Mouse (Mus musculus) layer of hippocampus, postnatal 10 days (tissue): ENCODE measurements at regions not wholly inside any gene's neighbourhood (a gene's known extent, or its start where the extent isn't known, plus 50 kb on each side); places are given as distances from the start of the nearest gene placed in this dataset.
A peak's percentile ranks its signal among the peaks of the same experiment; 100 is the strongest.
"Not testable (repeated sequence)": the region's sequence is repeated elsewhere in the genome, so short reads cannot be mapped to it uniquely, and the experiment has no call there.

Experiments used
- DNase-seq, 2 experiments: peaks; one replicate each; pipeline ENCODE4 v3.0.0; 2021; ENCODE audit warnings: low spot score in 2 of 2

DNA sequence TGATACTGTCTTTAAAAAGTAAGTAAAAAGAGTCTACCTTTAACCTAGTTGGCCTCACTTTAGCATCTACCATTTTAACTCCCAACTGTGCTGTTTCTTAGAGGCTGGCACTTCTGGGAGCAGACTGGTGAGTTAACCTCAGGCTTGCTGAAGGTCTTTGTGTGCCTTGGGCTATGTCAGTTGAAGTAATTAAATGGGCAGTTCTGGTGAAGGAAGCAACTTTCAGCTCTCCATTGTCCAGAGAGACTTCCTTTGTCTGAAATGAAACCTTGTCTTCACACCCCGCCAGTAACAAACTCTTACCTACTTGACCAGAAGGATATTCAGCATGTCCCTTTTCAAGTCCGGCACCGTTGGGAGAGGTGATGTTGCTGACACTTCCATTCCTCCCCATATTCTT is 55.5 kb downstream of the Zfp281 start:
- no peak for DNase-seq

DNA sequence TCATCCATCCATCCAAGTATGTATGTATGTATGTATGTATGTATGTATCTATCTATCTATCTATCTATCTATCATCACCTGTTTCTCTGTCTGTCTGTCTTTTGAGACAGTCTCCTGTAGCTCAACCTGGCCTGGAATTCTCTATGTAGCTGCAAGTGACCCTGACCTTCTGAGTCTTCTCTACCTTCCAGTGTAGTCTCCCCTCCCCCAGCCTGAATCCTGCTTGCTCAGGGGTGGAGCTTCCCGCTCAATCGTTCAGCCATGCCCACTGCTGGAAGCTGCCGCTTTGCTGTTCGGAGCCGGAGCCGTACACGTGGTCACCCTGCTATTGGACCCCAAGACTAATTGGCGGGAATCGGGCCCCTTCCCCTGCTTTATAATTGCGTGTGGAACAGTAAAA is 57.6 kb downstream of the Zfp281 start:
- DNase-seq: not testable (repeated sequence)

DNA sequence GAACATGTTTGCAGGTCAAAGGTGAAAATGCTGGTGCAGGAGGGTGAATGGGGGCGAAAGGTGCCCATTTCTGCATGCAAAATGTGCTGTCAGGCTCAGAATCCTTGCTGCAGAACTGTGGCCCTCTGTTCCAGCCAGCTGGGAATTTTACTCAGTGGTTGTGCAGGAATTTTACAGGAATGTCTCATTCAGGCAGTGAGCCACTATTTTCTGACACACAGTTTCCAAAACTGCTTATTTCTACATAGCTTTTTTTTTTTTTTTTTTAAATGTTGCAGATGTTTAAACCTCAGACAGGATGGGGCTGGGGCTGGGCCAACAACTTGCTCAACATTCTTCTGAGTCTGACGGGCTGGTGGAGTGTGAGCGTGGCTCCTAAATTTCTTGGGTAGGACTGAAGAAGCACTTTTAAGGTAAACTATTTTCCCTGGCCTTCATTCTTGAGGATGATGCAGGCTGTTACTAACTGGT is 58.4 kb downstream of the Zfp281 start:
- no peak for DNase-seq

DNA sequence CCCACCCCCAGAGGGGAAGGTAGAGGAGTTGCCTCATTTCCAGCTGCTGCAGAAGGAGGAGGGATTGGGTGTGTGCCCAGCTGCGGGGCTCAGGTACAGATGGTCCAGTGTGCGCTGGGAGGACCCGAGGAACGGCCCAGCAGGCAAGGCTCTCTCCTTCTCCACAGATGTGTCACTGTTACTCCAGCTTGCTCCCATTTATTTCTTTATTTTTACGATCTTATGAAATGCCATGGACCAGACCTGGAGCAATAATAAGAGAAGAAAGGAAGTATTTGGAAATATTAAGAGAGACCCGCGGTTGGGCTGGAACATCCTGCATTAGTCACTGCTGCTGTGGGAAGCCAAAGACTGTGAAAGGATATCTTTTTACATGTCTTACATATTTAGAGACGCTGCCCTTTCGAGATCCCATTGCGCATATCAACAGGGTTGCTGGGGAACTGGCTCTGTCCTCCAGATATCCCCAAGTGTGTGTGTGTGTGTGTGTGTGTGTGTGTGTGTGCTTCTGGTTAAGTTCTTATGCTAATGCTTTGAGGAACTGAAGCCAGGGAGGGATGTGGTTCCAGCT is 58.9 kb downstream of the Zfp281 start:
- DNase-seq: no peak

DNA sequence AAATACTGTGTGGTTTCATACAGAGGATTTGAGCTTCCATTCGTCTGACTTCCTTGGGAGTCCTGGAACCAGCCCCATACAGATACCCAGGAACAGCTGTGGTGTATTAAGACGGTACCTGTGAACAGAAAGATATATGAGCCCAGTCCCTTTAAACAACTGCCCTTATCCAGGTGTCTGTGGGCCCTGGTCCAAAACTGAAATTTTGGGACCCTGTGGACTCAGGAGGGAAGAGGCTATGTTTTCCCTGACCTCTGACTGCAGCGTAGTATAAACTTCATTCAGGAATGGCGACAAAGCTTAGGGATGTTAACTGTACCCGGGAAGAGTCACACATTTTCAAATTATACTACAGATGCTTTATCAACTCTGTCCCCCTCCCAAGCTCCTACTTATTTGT is 59.8 kb downstream of the Zfp281 start:
- no peak for DNase-seq

GRCm38 (mm10) chr1:136685191-136686060 is 60.7 kb downstream of the Zfp281 start:
- DNase-seq: no peak

DNA sequence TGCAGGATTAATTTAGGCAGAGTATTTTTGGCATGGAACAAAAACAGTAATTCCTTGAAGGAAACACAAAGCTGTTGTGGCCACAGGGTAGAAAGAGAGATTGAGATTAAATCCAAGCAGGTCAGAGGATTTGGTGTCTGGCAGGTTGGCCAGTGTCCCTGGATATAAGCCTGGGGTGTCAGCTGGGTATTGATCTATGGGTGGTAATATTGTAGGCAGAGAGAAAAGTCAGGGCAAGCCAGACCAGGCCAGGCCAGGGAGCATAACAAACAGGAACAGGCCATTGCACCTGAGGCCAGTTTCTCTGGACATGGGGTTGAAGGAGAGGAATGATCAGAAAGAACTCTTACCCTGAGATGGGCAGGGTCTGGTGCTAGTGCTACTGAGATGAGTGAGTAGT is 61.8 kb downstream of the Zfp281 start:
- DNase-seq: no peak

DNA sequence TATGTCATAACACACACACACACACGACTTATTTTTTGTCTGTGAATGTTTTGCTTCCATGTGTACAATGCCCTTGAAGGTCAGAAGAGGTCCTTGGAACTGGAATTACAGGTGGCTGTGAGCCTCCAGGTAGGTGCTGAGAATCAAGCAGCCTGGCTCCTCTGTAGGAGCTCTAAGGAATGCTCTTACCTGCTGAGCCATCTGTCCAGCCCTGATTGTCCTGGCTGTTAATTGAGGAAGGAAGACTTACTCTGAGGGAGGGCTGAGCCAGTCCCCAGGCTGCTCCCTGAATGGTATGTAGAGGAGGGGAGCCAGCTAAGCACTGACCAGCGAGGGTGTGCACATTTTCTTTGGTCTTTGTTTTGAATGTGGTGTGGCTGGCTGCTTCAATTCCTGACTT is 65.4 kb downstream of the Zfp281 start:
- DNase-seq: no peak

DNA sequence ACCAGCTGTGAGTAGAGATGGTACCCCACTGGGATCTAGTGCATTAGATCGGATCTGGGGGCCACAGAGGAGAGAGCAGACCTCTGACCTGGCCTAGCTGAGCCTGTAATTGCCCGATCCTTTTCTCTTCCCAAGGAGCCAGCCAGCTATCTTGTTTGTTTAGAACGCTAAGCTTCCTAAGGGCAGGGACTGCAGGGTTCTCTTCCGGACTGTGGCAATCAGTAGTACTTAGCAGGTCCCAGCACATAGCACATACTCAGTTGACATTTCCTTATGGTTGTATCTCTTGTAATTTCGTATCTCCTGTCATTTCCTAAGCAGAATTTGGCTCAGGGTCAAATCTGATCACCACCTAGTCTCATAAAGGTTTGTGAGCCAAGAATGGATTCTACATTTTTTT is 68.7 kb downstream of the Zfp281 start:
- DNase-seq: no peak

- DNase-seq: no peak
Observed at GRCm38 (mm10) chr1:136694983-136695382, 70.3 kb downstream of the Zfp281 start.

- DNase-seq: no peak
Observed at GRCm38 (mm10) chr1:136696077-136696641, 71.5 kb downstream of the Zfp281 start.

DNA sequence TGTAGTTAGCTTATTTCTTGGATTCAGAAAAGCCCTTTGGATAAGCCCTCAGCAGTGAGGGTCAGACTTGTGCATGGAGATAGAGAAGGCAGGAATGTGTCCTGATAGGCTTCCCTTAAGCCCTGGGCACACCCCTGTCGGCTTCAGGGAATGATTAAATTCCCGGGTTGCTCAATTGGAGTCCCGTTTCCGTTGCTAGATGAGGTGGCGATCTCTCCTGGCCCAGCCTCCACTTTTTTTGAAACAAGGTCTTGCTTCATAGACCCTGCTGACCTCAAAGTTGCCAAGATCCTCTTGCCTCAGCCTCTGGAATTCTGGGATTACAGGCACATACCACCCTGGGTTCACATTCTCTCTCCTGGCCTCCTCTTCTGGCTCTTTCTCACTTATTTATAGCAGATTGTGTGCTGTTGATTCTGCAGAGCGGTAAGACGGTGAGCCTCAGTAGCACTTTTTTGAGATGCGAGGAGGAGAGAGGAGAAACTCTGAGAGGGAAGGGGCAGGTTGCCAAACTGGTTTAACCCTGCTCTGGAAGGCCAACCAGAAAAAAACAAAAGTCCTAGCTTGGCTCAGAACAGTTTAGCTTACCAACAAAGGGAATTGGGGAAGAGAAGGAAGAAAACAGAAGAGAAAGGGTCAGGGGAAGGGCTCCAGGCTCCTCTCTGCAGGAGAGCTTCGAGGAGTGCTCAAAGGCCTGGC is 73.9 kb downstream of the Zfp281 start:
- no peak for DNase-seq

DNA sequence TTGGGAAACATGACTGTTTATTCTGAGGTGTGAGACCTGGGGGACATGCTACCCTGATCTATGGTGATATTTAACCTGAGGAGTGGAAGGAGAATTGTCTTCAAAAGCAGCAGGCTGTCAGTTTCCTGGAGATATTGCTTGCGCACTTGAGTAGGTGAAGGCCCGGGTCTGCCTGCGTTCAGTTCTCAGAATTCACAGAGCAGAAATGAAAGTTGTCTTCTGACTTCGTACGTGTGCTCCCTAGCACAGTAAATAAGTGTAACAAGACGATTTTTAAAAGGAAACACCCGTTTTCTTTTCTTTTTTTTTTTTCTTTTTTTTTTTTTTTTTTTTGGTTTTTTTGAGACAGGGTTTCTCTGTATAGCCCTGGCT is 74.4 kb downstream of the Zfp281 start:
- no peak for DNase-seq

DNA sequence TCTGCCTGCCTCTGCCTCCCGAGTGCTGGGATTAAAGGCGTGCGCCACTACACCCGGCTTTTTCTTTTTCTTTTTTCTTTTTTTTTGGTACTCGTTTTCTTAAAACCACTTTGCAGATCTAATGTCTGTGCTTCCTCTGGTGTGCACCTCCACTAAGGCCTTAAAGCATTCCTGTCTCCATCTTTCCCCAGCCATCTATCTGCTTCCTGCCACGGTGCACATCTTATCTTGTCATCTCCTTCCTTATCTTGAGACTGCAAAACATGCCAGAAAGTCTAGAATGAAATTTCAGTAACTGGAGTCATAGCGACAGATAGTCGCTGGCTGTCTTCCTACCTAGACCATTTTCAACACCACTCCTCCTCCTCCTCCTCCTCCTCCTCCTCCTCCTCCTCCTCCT is 74.9 kb downstream of the Zfp281 start:
- DNase-seq: no peak

DNA sequence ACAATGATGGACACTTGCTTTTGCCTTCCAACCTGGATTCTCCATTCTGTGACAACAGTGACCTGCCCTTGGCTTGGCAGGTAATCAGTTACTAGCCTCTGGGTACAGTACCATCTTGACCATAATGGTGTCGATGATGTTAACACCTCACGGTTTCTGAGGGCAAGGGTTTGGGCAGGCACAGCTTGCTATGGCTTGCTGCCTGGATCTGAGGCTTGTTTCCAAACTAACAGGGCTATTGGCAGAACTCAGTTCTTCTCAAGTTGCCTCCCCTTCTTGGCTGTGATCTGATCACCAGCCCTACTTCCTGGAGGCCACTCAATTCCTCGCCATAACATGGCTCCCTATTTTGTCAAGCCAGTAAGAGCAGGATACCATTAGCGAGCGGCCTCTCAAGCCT is 79.4 kb downstream of the Zfp281 start:
- peak in 1 of 2 experiments; percentile 41 for DNase-seq

DNA sequence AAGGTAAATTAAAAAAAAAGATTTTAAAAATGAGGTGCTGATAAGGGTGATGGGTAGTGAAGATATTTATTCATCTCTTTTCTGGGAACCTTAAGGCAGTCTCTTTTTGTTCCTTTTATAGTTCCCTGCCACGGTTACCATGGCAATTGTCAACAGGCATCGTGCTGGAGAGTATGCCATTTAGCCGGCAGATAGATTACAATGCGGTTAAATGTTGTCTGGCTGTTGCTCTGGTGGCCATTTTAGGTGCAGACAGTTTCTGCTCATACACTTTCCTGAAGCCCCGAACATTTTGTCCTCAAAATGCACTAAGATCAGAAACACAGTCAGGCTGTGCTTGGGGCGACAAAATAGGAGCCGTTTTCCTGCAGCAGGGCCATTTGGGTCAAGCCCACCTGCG is 81.8 kb downstream of the Zfp281 start:
- no peak for DNase-seq

DNA sequence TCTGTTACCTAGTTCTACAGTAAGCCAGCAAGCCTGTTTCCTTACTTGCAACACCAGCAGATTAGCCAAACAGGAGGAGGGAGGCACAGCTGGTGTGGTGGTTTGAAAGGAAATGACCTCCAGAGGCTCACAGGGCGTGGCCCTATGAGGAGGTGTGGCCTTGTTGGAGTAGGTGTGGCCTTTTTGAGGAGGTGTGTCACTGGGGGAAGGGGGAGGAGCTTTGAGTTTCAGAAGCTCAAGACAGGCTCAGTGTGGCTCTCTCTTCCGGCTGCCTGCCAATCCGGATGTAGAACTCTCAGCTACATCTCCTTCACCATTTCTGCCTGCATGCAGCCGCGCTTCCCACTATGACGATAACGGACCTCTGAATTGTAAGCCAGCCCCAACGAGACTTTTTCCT is 82.7 kb downstream of the Zfp281 start:
- no peak for DNase-seq

GRCm38 (mm10) chr1:136707866-136708265 is 83.2 kb downstream of the Zfp281 start:
- DNase-seq: no peak

GRCm38 (mm10) chr1:136710196-136710595 is 85.5 kb downstream of the Zfp281 start:
- DNase-seq: no peak

DNA sequence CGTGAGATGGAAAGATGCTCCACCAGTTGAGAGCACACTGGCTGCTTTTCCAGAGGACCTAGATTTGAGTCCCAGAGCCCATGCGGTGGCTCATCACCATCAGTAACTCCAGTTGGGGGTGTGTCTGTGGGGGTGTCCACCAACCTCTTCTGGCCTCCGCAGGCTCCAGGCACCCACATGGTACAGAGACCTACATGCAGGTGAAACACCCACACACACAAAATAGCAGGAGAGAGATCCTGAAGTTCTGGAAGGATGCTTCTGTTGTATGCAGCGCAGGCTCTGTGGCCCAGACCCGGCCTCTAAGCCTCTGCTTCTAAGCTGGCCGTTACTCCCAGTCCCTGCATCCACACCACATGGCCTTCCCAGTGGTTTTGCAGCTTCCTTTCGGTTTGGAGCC is 86.5 kb downstream of the Zfp281 start:
- no peak for DNase-seq

DNA sequence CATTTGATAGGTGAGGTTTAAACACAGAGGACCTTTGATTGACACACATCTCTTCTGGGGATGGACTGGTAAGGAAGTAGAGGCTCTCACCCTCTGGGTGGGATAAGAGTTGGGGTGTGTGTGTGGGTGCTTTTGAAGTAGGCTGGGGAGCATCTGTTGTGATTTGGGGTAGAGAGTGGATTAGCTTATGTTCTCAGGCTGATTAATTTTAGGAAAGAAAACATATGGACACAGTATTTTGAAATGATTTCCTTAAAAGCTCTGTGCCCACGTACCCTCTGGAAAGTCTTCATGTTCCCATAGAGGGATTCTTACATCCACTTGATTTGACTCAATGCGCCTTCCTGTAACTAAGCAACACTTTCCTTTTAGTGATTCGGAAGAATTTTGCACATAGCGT is 89.4 kb downstream of the Zfp281 start:
- no peak for DNase-seq

- no peak for DNase-seq
Observed at GRCm38 (mm10) chr1:136714987-136715386, 90.3 kb downstream of the Zfp281 start.
